Comparison of ENCODE assay signal across 8 mouse cellular contexts in the genomic region with DNA sequence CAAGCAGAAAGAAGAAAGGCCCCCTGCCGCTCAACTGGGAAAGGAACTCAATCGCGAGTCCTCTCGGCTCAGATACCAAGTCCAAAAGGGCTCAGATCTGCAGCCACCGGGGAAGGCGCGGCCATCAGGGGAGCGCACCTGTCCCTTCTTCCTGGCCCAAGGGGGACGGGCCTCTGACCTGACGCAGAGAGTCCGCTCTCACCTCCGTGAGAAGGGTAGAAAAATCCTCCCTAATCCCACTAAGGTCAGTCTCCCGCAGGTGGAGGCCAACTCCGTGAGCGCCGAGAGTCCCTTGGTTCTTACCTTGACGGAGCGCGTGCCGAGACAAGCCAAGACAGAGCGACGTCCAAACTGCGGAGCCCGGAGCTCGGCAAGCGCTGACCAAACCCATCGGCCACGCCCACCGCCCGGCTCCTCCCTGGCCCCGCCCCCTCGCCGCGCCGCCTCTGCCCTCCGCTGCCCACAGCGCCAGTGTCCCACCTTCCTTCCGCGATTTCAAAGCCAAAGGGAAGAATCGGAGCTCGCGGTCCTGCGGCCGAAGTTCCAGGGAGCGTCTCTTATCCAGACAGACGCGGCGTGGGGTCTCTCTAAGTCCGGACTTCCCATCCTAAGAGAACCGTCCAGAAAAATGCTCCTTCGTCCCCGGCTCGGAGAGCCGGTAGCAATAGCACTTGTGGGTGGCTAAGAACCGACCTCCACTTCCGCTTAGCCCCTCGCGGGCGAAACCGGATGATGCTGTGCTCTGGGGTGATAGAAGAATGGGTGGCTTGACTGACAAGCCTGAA. TPM values are rescaled to one million over a fixed set of nuclear protein-coding genes. Genes with fewer than 3 reads are reported as not detected.
DNase-seq lines count a peak whose midpoint lies in the region; ATAC-seq and TF ChIP-seq lines count a peak whose summit lies in the region.

Tec (minus strand) TSS at position 393 of the 785 bp plus-strand sequence.

- no peak for TF ChIP-seq EP300 in ES-Bruce4 (IDR thresholded peaks at IDR 0.05; ENCODE audit: insufficient read depth, low read depth, low read length)

- peak within 1 kb of the TSS; percentile 77 for H3K4me2 ChIP-seq in forebrain, embryonic 13.5 days
- H3K4me2 ChIP-seq in neural tube, embryonic 15.5 days = peak within 1 kb of the TSS; percentile 78

- intact Hi-C loops in heart, postnatal 10 days (cut with DNase I) = loop anchor here (2.0 kb wide), 1 partner anchor 17 kb away; no protein-coding TSS in a partner anchor

- no peaks in the 10 kb centered on the region for H3K4me1 ChIP-seq in ES-Bruce4 (ENCODE audit: control insufficient read depth, insufficient read depth, low read length)
- peaks cover 8% of the 10 kb centered on the region for H3K4me1 ChIP-seq in forebrain, embryonic 13.5 days
- peaks cover 6% of the 10 kb centered on the region for H3K4me1 ChIP-seq in lung, adult 2 months (ENCODE audit: control insufficient read depth, insufficient read depth, low read length)
- H3K4me1 ChIP-seq in neural tube, embryonic 15.5 days = peaks cover 18% of the 10 kb centered on the region

- H3K27ac ChIP-seq in ES-Bruce4 (ENCODE audit: insufficient read depth, low read length) = no peak within 1 kb of the TSS
- H3K27ac ChIP-seq in forebrain, embryonic 13.5 days = no peak within 1 kb of the TSS
- H3K27ac ChIP-seq in neural tube, embryonic 15.5 days (replicated peaks) = no peak within 1 kb of the TSS

- peak; percentile 94 for ATAC-seq in forebrain, embryonic 13.5 days
- peak; percentile 81 for ATAC-seq in neural tube, embryonic 15.5 days (ENCODE audit: low FRiP score)

- H3K4me3 ChIP-seq in ES-Bruce4 (ENCODE audit: low read depth, low read length) = peak within 1 kb of the TSS; percentile 76
- peak within 1 kb of the TSS; percentile 47 for H3K4me3 ChIP-seq in forebrain, embryonic 13.5 days
- H3K4me3 ChIP-seq in lung, adult 2 months (replicated peaks; ENCODE audit: extremely low read depth, low read depth, low read length) = peak within 1 kb of the TSS; percentile 82
- H3K4me3 ChIP-seq in neural tube, embryonic 15.5 days (replicated peaks) = peak within 1 kb of the TSS; percentile 49

- no peaks in the 10 kb centered on the region; the same call in none of the 2 replicates for H3K27me3 ChIP-seq in ES-Bruce4 (ENCODE audit: control insufficient read depth, insufficient read depth, low read length, poor library complexity, severe bottlenecking)
- peaks cover 35% of the 10 kb centered on the region for H3K27me3 ChIP-seq in forebrain, embryonic 13.5 days
- H3K27me3 ChIP-seq in neural tube, embryonic 15.5 days (replicated peaks) = peaks cover 15% of the 10 kb centered on the region; the same call in 1 of the 2 replicates

- peak; percentile 52 for TF ChIP-seq POLR2A in ES-Bruce4 (IDR thresholded peaks at IDR 0.05; ENCODE audit: insufficient read depth, low read length)
- peak; percentile 89; the same call in 1 of the 2 replicates for TF ChIP-seq POLR2A in lung, adult 2 months (IDR thresholded peaks at IDR 0.05; ENCODE audit: borderline replicate concordance, extremely low read depth, low read depth, low read length)

- peak; percentile 78 for DNase-seq in cerebellum, adult 11 months
- DNase-seq in heart, postnatal 10 days = peak; percentile 94 to 95
- peak; percentile 78 for DNase-seq in layer of hippocampus, adult 11-12 months (ENCODE audit: low spot score)
- peak; percentile 95 for DNase-seq in lung, adult 2 months
- DNase-seq in testis, postnatal 14 days (ENCODE audit: low spot score) = peak; percentile 88

- no peaks in the 10 kb centered on the region for H3K36me3 ChIP-seq in ES-Bruce4 (ENCODE audit: control insufficient read depth, insufficient read depth, low read length, poor library complexity, severe bottlenecking)
- H3K36me3 ChIP-seq in forebrain, embryonic 13.5 days (ENCODE audit: poor library complexity, severe bottlenecking) = no peaks in the 10 kb centered on the region
- H3K36me3 ChIP-seq in neural tube, embryonic 15.5 days = no peaks in the 10 kb centered on the region

- H3K9ac ChIP-seq in ES-Bruce4 (ENCODE audit: low read depth, poor library complexity, severe bottlenecking) = peak within 1 kb of the TSS; percentile 45
- H3K9ac ChIP-seq in forebrain, embryonic 13.5 days = peak within 1 kb of the TSS; percentile 63
- H3K9ac ChIP-seq in neural tube, embryonic 15.5 days (replicated peaks) = peak within 1 kb of the TSS; percentile 56

- TF ChIP-seq CTCF in ES-Bruce4 (IDR thresholded peaks at IDR 0.05; ENCODE audit: low read depth, low read length) = no peak
- no peak for TF ChIP-seq CTCF in lung, adult 2 months (IDR thresholded peaks at IDR 0.05; ENCODE audit: insufficient read depth, low read length)

- under 1% methylated on average over 60 of the region's 60 CpGs for WGBS in forebrain, embryonic 13.5 days
- WGBS in lung, adult 2 months = under 1% methylated on average over 60 of the region's 60 CpGs
- WGBS in neural tube, embryonic 15.5 days = under 1% methylated on average over 59 of the region's 60 CpGs

- no peaks in the 10 kb centered on the region for H3K9me3 ChIP-seq in ES-Bruce4 (replicated peaks; ENCODE audit: control insufficient read depth, insufficient read depth, low read length, poor library complexity, severe bottlenecking)
- H3K9me3 ChIP-seq in forebrain, embryonic 13.5 days (replicated peaks) = no peaks in the 10 kb centered on the region
- H3K9me3 ChIP-seq in neural tube, embryonic 15.5 days (replicated peaks) = no peaks in the 10 kb centered on the region

RNA-seq across cellular contexts. Expression of gene Tec, which starts in this region (rescaled TPM):
- polyA plus RNA-seq in ES-Bruce4 (2011; ENCODE audit: insufficient read depth, insufficient read length, low read depth, missing spikeins) = 15.8 and 20.6 TPM in 2 replicates
- polyA plus RNA-seq in forebrain, embryonic 13.5 days (2015; fragmentation: Nextera tagmentation; extraction: Ambion mirVana) = 3.1 TPM in 2 replicates
- total RNA-seq in heart, postnatal 10 days (2021) = 10 to 100 TPM in 1 of 2 experiments, 1 to 10 TPM in 1; 8.0 to 10.8 TPM
- 3.0 and 4.2 TPM in 2 replicates for polyA plus RNA-seq in lung, adult 2 months (2012; rRNA removed)
- 8.8 and 11.5 TPM in 2 replicates for polyA plus RNA-seq in neural tube, embryonic 15.5 days (2015; fragmentation: Nextera tagmentation; extraction: Ambion mirVana)
